Mouse (Mus musculus): ENCODE results near the gene Mdm4.

Mdm4 gene

DNA sequence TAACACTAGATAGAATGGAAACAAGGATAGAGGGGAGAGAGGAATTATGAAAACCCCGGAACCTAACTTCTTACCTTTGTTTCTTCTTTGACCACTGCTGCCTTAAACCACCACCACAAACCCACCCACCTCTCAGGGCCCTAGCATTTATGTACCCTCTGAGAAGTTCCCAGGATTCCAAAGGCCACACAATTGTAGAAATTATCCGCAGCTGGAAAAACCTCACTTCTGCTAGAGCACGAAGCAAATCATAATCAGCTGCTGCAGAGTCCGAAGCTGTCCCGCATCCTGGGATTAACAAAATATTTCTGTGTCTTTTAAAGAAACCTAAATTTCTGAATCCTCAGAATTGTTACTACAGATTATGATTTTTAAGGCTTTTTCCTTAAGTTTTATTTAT, at the start of gene Mdm4:
Gene Mdm4, minus strand, starts transcription at position 101 of the 400 bp plus-strand sequence.
- DNase-seq: no peak

- no peak for DNase-seq
These were observed 49.8 kb upstream of the Mdm4 start for GRCm38 (mm10) chr1:133080079-133080561.

GRCm38 (mm10) chr1:133079509-133079908, 49.1 kb upstream of the Mdm4 start:
- no peak for DNase-seq

- DNase-seq: no peak
These were observed 48.0 kb upstream of the Mdm4 start for GRCm38 (mm10) chr1:133078338-133078727.

- peak in 1 of 2 experiments; percentile 58 for DNase-seq
These were observed 47.4 kb upstream of the Mdm4 start for GRCm38 (mm10) chr1:133077606-133078337.

- peak; percentile 32 to 56 for DNase-seq
These were observed 46.5 kb upstream of the Mdm4 start for GRCm38 (mm10) chr1:133076681-133077514.

- no peak for DNase-seq
These were observed 45.5 kb upstream of the Mdm4 start for GRCm38 (mm10) chr1:133075651-133076400.

DNA sequence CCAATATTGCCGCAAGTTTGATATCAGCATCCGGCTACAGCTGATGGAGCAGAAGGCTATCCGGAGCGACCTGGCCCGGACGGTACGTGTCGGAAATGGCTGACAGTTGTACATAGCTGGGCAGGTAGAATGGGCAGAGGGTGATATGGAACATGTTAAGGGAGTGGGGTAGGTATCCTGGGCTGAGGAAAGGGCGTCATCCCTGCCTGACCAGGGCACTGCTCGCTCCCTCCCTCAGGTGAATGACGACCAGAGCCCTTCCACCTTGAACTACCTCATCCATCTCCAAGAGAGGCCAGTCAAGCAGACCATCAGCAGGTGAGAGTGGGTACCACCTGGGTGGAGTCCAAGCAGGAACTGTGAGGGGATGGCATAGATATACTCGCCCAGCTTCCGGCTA, 44.2 kb upstream of the Mdm4 start:
- DNase-seq: no peak

- DNase-seq: peak; percentile 39 to 53
These were observed 43.0 kb upstream of the Mdm4 start for GRCm38 (mm10) chr1:133073327-133073856.

DNA sequence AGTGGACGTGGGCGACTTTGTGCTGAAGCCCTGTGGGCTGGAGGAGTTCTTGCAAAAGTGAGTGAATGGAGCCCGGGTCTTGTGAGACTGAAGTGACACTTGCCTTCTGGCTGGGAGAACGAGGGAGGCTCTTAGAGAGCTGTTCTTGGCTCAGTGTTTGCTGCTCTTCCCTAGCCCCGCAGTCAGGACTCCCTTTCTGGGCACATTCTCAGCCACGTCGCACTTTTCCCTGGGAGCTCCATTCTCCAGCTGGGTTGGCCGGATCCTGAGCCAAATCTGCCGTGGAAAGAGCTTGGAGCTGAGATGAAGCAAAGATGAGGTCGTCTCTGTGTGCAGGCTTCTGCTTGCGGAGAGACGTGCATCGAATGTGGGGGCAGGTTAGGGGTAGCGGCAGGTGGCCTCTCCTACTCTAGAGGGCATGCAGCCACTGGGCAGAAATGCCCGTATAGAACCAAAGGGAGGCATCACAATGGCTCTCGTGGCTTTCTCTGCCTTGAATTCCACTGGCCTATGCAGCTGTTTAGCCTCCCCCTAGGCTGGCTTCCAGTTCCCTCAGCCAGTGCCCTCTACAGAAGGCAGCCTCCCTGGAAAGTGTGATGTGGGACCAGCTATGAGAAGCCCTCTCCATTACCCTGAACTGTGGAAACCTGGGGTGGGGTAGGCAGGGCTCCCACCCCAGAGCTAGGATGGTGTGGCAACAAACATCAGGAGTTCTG, 41.5 kb upstream of the Mdm4 start:
- peak in 1 of 2 experiments; percentile 49 for DNase-seq

- peak in 1 of 2 experiments; percentile 49 for DNase-seq
These were observed 39.8 kb upstream of the Mdm4 start for GRCm38 (mm10) chr1:133070157-133070556.

- no peak for DNase-seq
These were observed 39.1 kb upstream of the Mdm4 start for GRCm38 (mm10) chr1:133069275-133070120.

GRCm38 (mm10) chr1:133068669-133069274, 38.4 kb upstream of the Mdm4 start:
- DNase-seq: no peak

DNA sequence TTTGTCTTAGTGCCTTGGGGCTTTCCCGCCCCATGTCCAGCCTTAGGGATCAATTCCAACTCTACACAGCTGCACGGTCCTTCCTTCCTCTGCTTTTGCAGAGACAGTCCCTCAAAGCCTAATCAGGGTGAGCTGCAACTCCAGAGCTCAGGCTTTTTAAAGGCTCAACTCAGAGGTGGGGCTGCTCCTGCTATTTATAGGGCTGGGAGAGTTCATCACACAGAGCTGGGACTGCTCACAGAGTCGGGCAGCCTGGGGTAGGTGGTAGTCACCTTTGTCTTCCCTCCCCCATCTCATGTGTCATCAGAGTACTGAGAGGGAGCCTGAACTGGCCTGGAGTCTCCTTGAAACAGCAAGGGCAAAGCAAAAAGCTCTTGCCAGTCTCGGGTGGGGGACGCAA, 37.9 kb upstream of the Mdm4 start:
- DNase-seq: no peak

- DNase-seq: no peak
These were observed 32.8 kb upstream of the Mdm4 start for GRCm38 (mm10) chr1:133063164-133063563.

- no peak for DNase-seq
These were observed 30.3 kb upstream of the Mdm4 start for GRCm38 (mm10) chr1:133060681-133061080.

DNA sequence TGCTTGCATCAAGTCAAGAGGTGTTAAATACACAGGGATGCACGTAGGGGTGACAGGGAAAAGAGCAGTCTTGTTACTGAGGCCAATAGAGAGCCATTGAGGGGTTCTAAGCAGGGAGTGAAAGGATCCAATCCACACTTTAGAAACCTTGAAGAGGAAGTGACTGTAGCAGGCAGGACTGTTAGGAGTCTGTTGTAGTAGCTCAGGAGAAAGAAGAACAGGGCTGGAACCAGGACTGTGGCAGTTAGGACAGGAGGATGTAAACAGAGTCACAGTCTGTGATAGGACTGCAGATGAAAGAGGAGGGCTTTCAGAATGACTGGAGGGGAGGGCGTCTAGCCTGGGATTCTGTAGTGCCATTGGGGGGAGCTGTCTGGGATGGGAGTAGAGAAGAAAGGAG, 29.2 kb upstream of the Mdm4 start:
- DNase-seq: no peak

DNA sequence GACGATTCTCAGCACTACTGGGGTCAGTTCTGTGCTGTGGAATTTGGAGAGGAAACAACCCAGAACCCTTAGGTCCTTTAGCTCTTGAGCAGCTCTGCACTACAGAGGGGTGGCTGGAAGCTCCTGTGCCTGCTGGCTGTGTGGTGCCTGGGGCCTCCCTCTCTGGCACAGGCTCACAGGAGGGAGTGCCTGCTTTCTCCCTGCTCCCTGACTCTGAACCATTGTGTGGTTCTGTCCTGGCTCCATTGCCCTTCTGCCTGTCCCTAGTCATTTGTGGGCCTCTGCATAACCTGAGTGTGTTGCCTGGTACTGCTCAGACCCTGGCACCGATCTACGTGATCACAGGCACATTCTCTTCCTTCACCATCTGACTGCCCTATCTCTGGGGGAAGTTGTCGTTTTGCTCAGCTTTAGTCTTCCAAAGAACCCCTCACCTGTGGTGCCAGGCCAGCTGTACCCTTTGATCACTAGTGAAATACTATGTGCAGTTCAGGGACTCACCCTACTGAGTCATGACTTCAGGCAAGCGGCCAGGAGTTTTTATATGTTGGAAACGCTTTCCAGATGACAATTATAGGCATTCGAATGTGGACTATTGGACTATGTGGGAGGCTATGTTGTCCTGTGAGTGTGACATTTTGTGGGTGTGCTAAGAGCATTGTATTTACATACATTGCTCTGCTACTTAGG, 27.1 kb upstream of the Mdm4 start:
- peak in 1 of 2 experiments; percentile 44 for DNase-seq

DNA sequence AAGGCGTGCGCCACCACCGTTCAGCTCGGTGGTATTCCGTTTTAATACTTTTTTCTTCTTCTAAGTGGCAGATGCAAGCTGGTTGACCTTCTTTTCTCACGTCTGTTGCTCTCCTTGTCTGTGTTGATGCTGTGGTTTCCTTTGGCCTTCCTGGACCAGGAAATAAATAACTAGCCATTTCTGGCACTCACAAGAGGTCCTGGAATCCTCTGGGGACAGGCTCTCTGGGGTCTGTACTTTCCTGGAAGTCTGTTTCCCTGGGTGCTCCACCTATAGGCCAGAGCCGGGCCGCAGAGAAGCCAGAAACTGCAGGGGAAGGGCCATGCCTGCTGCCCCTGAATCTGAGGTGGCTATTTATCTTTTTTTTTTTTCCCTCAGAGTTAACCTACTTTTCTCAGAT, 24.0 kb upstream of the Mdm4 start:
- DNase-seq: no peak

GRCm38 (mm10) chr1:133053034-133053433, 22.7 kb upstream of the Mdm4 start:
- DNase-seq: no peak
